Mouse (Mus musculus): ENCODE data around the gene Polr2a.

Polr2a gene

GRCm38 (mm10) chr11:69784793-69785272 is 26.4 kb upstream of the Polr2a start:
- DNase-seq (ENCODE audit: low spot score in 2 of 2) = peak in 1 of 2 experiments; percentile 60

DNA sequence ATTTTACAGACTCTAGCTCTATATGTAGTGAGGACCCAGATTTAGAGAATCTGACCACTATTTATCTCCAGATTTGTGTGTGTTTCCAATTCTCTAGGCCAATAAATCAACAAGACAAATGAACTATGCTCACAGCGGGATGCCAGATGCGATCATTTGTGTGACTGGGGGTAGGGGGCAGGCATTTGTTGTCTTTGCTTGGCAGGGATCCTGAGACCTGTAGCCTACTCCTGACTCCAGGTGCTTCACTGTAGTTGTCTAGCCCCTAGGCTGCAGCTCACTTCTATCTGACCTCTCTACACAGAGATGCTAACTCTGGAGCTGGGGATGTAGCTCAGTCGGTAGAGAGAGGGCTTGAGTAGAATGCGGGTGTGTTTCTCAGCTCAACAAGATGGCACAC is 23.4 kb upstream of the Polr2a start:
- no peak for DNase-seq (ENCODE audit: low spot score in 2 of 2)

DNA sequence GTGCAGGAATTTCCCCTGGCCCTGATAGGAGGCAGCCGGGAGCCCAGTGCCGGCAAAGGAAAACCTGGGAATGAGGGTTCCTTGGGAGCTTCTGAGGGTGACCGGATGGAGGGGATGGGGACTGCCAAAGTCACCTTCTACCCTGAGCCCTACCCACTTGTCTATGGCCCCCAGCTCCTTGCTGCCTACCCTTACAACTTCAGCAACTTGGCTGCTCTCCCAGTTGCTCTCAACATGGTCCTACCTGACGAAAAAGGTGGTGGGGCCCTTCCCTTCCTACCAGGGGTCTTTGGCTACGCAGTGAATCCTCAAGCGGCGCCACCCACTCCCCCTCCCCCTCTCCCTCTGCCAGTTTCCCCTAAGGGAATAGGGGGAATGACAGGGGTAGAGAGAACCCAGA is 20.5 kb upstream of the Polr2a start:
- no peak for DNase-seq (ENCODE audit: low spot score in 2 of 2)

DNA sequence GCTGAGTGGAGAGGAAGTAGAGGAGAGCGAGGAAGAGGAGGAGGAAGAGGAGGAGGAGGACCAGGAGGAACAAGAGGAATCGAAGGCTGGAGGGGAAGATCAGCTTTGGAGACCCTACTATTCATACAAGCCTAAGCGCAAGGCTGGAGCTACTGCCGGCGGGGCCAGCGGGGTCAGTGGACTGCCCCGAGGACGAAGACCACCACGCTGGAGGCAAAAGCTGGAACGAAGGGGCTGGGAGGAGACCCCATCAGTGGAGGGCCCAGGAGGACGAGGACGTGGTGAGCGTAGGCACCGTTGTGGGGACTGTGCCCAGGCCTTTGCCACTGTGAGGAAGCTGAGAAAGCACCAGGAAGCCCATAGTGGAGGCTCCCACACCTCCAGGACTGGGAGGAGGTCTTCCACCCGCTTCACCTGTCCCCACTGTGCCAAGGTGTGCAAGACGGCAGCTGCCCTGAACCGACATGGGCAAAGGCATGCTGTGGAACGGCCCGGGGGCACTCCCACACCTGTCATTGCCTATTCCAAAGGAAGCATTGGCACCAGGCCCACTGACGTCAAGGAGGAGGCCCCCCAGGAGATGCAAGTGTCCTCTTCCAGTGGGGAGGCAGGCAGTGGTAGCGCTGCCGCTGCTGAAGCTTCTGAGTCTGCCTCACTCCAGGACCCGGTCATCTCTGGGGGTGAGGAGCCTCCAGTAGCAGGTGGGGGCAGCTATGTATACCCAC is 20.0 kb upstream of the Polr2a start:
- peak in 1 of 2 experiments; percentile 62 for DNase-seq (ENCODE audit: low spot score in 2 of 2)

DNA sequence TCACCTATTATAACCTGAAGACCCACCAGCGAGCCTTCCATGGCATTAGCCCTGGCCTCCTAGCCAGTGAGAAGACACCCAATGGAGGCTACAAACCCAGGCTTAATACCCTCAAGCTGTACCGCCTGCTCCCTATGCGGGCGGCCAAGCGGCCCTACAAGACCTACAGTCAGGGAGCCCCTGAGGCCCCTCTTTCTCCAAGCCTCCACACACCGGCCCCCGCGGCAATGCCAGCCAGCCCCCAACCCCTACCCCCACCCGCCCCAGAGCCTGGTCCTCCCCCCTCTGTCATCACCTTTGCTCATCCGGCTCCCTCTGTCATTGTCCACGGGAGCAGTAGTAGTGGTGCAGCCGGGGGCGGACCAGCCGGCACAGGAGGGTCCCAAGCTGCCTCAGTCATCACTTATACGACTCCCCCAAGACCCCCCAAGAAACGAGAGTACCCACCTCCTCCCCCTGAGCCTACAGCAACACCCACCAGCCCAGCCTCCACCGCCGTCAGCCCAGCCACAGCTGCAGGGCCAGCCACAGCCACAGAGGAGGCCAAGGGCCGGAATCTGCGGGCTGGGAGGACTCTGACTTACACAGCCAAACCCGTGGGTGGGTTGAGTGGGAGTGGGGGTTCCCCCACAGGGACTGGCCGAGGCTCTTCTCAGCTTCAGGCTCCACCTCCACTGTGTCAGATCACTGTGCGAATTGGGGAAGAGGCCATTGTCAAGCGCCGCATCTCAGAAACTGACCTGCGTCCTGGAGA is 19.2 kb upstream of the Polr2a start:
- peak in 1 of 2 experiments; percentile 64 for DNase-seq (ENCODE audit: low spot score in 2 of 2)

- DNase-seq (ENCODE audit: low spot score in 2 of 2) = peak in 1 of 2 experiments; percentile 62
These were observed 18.1 kb upstream of the Polr2a start for GRCm38 (mm10) chr11:69776488-69776887.

DNA sequence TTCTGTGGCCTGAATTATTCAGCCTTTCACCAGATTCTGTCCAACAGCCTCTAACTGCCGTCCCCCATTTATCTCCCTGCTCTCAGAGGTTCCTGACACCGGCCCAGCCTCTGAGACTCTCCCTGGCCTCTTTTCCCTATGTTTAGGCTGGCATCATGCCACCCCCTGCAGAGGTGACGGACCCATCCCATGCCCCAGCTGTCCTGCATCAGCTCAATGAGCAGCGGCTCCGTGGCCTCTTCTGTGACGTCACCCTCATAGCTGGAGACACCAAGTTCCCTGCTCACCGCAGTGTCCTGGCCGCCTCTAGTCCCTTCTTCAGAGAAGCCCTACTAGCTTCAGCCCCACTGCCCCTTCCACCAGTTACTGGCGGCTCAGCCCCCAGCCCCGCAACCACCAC is 17.3 kb upstream of the Polr2a start:
- DNase-seq (ENCODE audit: low spot score in 2 of 2) = no peak

DNA sequence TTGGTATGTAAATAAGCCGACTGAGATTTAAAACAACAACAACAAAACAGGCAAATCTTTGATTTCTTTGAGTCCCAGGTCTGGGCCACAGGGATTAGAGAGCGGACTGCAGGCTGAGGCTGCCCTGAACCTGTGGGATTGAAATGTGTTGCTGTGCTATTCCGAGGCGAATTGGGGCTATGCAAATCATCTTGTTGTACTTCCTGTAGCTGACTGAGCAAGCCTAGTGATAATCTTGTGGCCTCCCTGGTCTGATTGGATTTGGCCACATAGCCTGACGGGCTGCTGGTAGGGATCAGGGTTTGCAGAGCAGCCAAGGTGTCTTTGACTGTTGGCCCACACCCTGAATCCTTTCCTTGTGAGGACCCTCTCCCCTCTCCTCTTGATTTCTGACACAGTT is 16.5 kb upstream of the Polr2a start:
- DNase-seq (ENCODE audit: low spot score in 2 of 2) = no peak

DNA sequence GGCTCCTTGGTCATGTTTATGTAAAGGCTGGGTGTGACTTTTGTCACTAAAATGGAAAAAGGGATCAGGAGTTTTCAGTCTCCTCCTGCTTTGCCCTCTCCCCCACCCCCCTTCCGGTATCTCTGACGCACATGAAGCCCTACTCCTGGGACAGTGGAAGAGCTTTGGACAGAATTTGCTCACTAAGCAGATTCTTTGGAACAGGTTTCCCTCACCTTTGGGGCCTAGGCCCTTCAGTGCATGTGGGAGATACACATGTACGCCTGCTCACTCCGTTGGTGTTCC is 9.1 kb upstream of the Polr2a start:
- no peak for DNase-seq (ENCODE audit: low spot score in 2 of 2)

GRCm38 (mm10) chr11:69766872-69767624 is 8.6 kb upstream of the Polr2a start:
- DNase-seq (ENCODE audit: low spot score in 2 of 2) = no peak

DNA sequence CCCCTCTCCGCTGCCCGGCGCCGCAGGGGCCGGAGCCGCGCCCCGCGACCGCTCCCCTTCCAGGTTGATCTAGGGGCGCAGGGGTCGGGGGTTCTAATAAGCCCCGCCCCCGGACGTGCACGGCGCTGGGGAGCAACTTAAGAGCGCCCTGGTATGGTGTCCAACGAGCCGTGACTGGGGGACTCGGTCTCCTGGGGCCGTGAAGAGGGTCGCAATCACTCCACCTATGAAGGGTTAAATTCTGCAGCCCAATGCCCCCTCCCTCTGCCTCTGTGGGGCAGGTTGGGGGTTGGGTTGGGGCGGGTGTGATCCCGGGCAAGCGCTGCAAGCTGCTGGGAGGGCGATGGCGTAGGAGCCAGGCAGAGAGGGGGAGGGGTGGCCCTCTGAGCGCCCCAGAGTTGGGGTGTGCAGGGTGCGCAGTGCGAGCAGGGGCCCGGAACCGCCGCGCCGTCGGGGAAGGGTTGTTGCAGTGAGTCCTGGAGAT is 7.7 kb upstream of the Polr2a start:
- DNase-seq (ENCODE audit: low spot score in 2 of 2) = peak; percentile 70 to 85

- peak; percentile 38 to 73 for DNase-seq (ENCODE audit: low spot score in 2 of 2)
These were observed 7.0 kb upstream of the Polr2a start, which contains the start of gene Zbtb4 for GRCm38 (mm10) chr11:69765221-69766125. Gene Zbtb4 (plus strand): TSS chr11:69765912.

- no peak for DNase-seq (ENCODE audit: low spot score in 2 of 2)
These were observed 5.1 kb upstream of the Polr2a start for GRCm38 (mm10) chr11:69763551-69763950.

GRCm38 (mm10) chr11:69761868-69762267 is 3.4 kb upstream of the Polr2a start, which contains the start of gene Slc35g3:
Gene Slc35g3 (minus strand): TSS chr11:69761968.
- DNase-seq (ENCODE audit: low spot score in 2 of 2) = no peak

DNA sequence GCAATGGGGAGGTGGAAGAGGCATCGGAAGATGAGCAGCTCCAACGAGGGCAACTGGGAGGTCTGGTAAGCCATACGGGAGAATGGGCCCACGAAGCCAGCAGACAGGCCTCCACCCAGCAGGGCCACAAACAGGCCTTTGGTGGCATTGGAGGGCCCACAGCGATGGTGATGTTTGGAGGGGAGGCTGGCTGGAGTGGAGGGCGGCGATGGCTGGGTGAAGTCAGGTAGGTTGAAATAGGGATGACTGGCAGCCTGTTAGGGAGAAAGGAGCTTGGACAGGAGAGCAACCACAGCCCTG is 2.4 kb upstream of the Polr2a start:
- DNase-seq (ENCODE audit: low spot score in 2 of 2) = no peak

DNA sequence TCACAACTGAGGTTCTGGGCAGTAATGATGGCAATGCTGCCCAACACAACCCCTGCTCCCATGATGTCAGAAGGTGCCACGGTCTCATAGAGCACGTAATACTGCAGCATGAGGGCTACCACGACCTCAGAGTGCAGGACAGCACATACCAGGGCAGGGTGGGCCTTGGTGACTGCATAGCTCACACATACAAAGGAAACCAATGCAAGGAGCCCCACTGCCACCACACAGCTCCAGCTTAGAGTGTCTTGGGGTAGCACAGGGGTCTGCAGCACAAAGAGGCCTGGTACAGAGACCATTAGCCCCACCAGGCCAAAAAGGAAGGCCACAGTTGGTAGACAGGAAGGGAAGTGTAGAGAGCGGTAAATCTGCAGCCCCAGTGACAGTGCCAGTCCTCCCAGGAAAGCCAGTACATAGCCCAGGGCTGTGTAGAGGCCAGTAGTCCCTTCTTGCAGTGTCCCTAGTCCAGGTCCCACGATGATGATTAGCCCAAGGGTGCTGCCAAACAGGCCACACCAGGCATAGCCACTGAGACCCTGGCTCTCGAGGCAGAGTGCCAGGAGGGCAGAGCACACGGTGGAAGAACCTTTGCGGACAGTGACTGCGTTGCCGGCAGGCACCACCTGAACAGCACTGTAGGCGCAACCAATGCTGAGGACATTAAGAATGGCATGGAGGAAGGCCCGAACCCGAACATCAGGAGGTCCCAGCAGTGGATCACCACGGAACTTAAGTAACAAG is 1.9 kb upstream of the Polr2a start:
- DNase-seq (ENCODE audit: low spot score in 2 of 2) = no peak

- peak; percentile 86 to 88 for DNase-seq (ENCODE audit: low spot score in 2 of 2)
These were observed 709 bp upstream of the Polr2a start for GRCm38 (mm10) chr11:69758971-69759721.

DNA sequence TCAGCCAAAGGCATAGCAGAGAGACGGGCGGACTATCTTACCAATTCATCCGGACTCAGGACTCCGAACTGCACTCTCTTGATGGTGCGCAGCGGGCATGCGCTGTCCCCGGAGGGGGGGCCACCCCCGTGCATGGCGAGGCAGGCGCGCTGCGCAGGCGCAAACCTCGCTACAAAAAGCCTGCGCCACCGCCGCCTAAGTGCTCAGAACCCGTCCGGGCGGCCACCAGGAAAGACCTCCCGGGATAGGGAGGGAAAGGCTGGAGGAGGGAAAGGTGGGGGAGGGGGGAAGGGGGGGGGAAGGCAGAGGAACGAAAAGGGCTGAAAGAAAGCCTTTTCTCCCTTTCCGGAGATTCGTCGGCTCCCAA is 364 bp downstream of the Polr2a start:
- DNase-seq (ENCODE audit: low spot score in 2 of 2) = peak; percentile 96 to 98

- DNase-seq (ENCODE audit: low spot score in 2 of 2) = no peak
These were observed 941 bp downstream of the Polr2a start for GRCm38 (mm10) chr11:69757303-69758089.

Measured in spleen, postnatal 4 days (tissue).